Mouse (Mus musculus) colon, adult 2 months (tissue): Measurements from ENCODE around the gene D17H6S53E. TPM values are rescaled to one million over a fixed set of nuclear protein-coding genes. Genes with fewer than 3 reads are reported as not detected.

Experiments
- polyA plus RNA-seq: library from polyadenylated mRNA; depleted of rRNA; stranded (reverse); fragments of >200 nt; gene quantifications from 2 replicates; pipeline ENCODE4 v1.2.3, GENCODE M21; 2012; rRNA removed

The D17H6S53E gene
- polyA plus RNA-seq, 1 experiment, result 18.2 TPM

Other genes with a start within 250 kb of the D17H6S53E start
- gene Zbtb12, start 246.9 kb upstream of the D17H6S53E start, polyA plus RNA-seq, result 7.3 and 7.9 TPM in 2 replicates
- not detected in 2 replicates for gene Gm20547, start 244.3 kb upstream of the D17H6S53E start, polyA plus RNA-seq
- gene C2, start 228.1 kb upstream of the D17H6S53E start, polyA plus RNA-seq, result 4.2 and 4.7 TPM in 2 replicates
- gene Ehmt2, start 227.9 kb upstream of the D17H6S53E start, polyA plus RNA-seq, result 317 and 331 TPM in 2 replicates
- 338 and 452 TPM in 2 replicates for gene Slc44a4, start 211.9 kb upstream of the D17H6S53E start, polyA plus RNA-seq
- gene Neu1, start 195.1 kb upstream of the D17H6S53E start, polyA plus RNA-seq, result 197 and 259 TPM in 2 replicates
- 77.4 and 78.5 TPM in 2 replicates for gene Hspa1b, start 167.1 kb upstream of the D17H6S53E start, polyA plus RNA-seq
- not detected in 2 replicates for gene Gm20481, start 156.5 kb upstream of the D17H6S53E start, polyA plus RNA-seq
- 40.8 and 41.4 TPM in 2 replicates for gene Hspa1a, start 154.2 kb upstream of the D17H6S53E start, polyA plus RNA-seq
- 0.30 and 0.82 TPM in 2 replicates for gene Hspa1l, start 153.7 kb upstream of the D17H6S53E start, polyA plus RNA-seq
- 57.6 and 64.6 TPM in 2 replicates for gene Lsm2, start 144.5 kb upstream of the D17H6S53E start, polyA plus RNA-seq
- gene Vars, start 125.4 kb upstream of the D17H6S53E start, polyA plus RNA-seq, result 196 and 213 TPM in 2 replicates
- gene Vwa7, start 109.8 kb upstream of the D17H6S53E start, polyA plus RNA-seq, result 0.73 and 0.83 TPM in 2 replicates
- gene Sapcd1, start 98.4 kb upstream of the D17H6S53E start, polyA plus RNA-seq, result 1.0 and 2.3 TPM in 2 replicates
- gene Msh5, start 79.6 kb upstream of the D17H6S53E start, polyA plus RNA-seq, result 4.0 and 6.0 TPM in 2 replicates
- gene Clic1, start 76.4 kb upstream of the D17H6S53E start, polyA plus RNA-seq, result 209 and 215 TPM in 2 replicates
- 32.5 and 33.0 TPM in 2 replicates for gene Ddah2, start 67.3 kb upstream of the D17H6S53E start, polyA plus RNA-seq
- gene Ly6g6c, start 61.0 kb upstream of the D17H6S53E start, polyA plus RNA-seq, result 5.6 and 10.4 TPM in 2 replicates
- gene Mpig6b, start 60.2 kb upstream of the D17H6S53E start, polyA plus RNA-seq, result 0.82 and 1.0 TPM in 2 replicates
- 77.8 and 86.1 TPM in 2 replicates for gene Ly6g6e, start 49.5 kb upstream of the D17H6S53E start, polyA plus RNA-seq
- 19.4 and 23.3 TPM in 2 replicates for gene Ly6g6d, start 48.3 kb upstream of the D17H6S53E start, polyA plus RNA-seq
- 2.1 and 2.8 TPM in 2 replicates for gene Ly6g6f, start 40.8 kb upstream of the D17H6S53E start, polyA plus RNA-seq
- 238 and 254 TPM in 2 replicates for gene Abhd16a, start 37.1 kb upstream of the D17H6S53E start, polyA plus RNA-seq
- gene Ly6g5c, start 18.1 kb upstream of the D17H6S53E start, polyA plus RNA-seq, result not detected in 2 replicates
- 0.72 and 0.86 TPM in 2 replicates for gene Ly6g5b, start 10.9 kb upstream of the D17H6S53E start, polyA plus RNA-seq
- gene Gpank1, start 4.9 kb upstream of the D17H6S53E start, polyA plus RNA-seq, result 23.3 and 25.0 TPM in 2 replicates
- 262 and 295 TPM in 2 replicates for gene Csnk2b, start 4.3 kb upstream of the D17H6S53E start, polyA plus RNA-seq
- gene Apom, start 5.7 kb downstream of the D17H6S53E start, polyA plus RNA-seq, result 0.12 and 0.19 TPM in 2 replicates
- gene Bag6, start 8.8 kb downstream of the D17H6S53E start, polyA plus RNA-seq, result 221 and 228 TPM in 2 replicates
- 341 and 379 TPM in 2 replicates for gene Prrc2a, start 38.5 kb downstream of the D17H6S53E start, polyA plus RNA-seq
- 1.6 and 2.5 TPM in 2 replicates for gene Aif1, start 49.7 kb downstream of the D17H6S53E start, polyA plus RNA-seq
- 8.1 and 10.4 TPM in 2 replicates for gene Lst1, start 62.1 kb downstream of the D17H6S53E start, polyA plus RNA-seq
- gene Ltb, start 68.1 kb downstream of the D17H6S53E start, polyA plus RNA-seq, result 20.1 and 22.9 TPM in 2 replicates
- 1.3 TPM in 2 replicates for gene Tnf, start 75.6 kb downstream of the D17H6S53E start, polyA plus RNA-seq
- gene Lta, start 79.0 kb downstream of the D17H6S53E start, polyA plus RNA-seq, result 1.4 and 1.8 TPM in 2 replicates
- not detected in 2 replicates for gene Gm16181, start 94.5 kb downstream of the D17H6S53E start, polyA plus RNA-seq
- gene Atp6v1g2, start 107.3 kb downstream of the D17H6S53E start, polyA plus RNA-seq, result 4.6 and 5.1 TPM in 2 replicates
- gene Nfkbil1, start 109.4 kb downstream of the D17H6S53E start, polyA plus RNA-seq, result 28.9 and 34.5 TPM in 2 replicates
- 211 and 238 TPM in 2 replicates for gene Ddx39b, start 115.4 kb downstream of the D17H6S53E start, polyA plus RNA-seq
- gene H2-D1, start 136.4 kb downstream of the D17H6S53E start, polyA plus RNA-seq, result 837 and 1,001 TPM in 2 replicates
- 5.1 and 9.8 TPM in 2 replicates for gene H2-Q1, start 194.0 kb downstream of the D17H6S53E start, polyA plus RNA-seq
- gene H2-Q2, start 215.9 kb downstream of the D17H6S53E start, polyA plus RNA-seq, result 95.5 and 141 TPM in 2 replicates